26 mouse cellular contexts compared by ENCODE assay signal in genomic region chr9:37751467-37751866, GRCm38 (mm10). TPM values are rescaled to one million over a fixed set of nuclear protein-coding genes. Genes with fewer than 3 reads are reported as not detected.
DNase-seq lines count a peak whose midpoint lies in the region; ATAC-seq and TF ChIP-seq lines count a peak whose summit lies in the region.
"Had no signal": no experiment of that assay in that cellular context is flagged by ENCODE, and none has a peak within 500 bp of the region (broad histone marks: within the 10 kb centered on the region; RNA-seq: fewer than 3 reads in every experiment).

No protein-coding gene starts in this region.

- 0 out of 2 replicates have a peak, but pooled peaks cover 8% of the 10 kb centered on the region for H3K4me1 ChIP-seq in forebrain, embryonic 15.5 days
- H3K4me1 ChIP-seq in forebrain, embryonic 10.5 days = peaks cover 13% of the 10 kb centered on the region
- no peaks in the 10 kb centered on the region for H3K4me1 ChIP-seq in hindbrain, postnatal 0 days (ENCODE audit: insufficient read depth, low read length)
- H3K4me1 ChIP-seq in hindbrain, embryonic 10.5 days (replicated peaks) = peaks cover 11% of the 10 kb centered on the region
- H3K4me1 ChIP-seq in lung, postnatal 0 days (ENCODE audit: insufficient read depth, low read depth, low read length) = no peaks in the 10 kb centered on the region
- H3K4me1 ChIP-seq: heart, embryonic 15.5 days had no signal

- H3K9ac ChIP-seq in forebrain, embryonic 15.5 days (replicated peaks) = no peak overlapping the region
- H3K9ac ChIP-seq in hindbrain, postnatal 0 days (replicated peaks; ENCODE audit: low read length) = no peak overlapping the region
- H3K9ac ChIP-seq in lung, postnatal 0 days (replicated peaks; ENCODE audit: low read depth) = no peak overlapping the region
- H3K9ac ChIP-seq: embryonic facial prominence, embryonic 12.5 days; heart, embryonic 15.5 days had no signal

- no peak for DNase-seq in forebrain, embryonic 10.5 days (ENCODE audit: extremely low spot score, low spot score)
- peak; percentile 34 for DNase-seq in hindbrain, postnatal 0 days (ENCODE audit: low spot score)
- no peak for DNase-seq in hindbrain, embryonic 10.5 days (ENCODE audit: low spot score)
- DNase-seq in R1 (ENCODE audit: low read depth, low spot score) = peak; percentile 37
- DNase-seq in brain, adult 2 months (ENCODE audit: low read depth, low spot score) = peak; percentile 23
- no peak for DNase-seq in lung, postnatal 0 days (ENCODE audit: low spot score)
- DNase-seq in left cerebral cortex, postnatal 36 days (ENCODE audit: low spot score in 2 of 2) = no peak
- DNase-seq: cerebellum, adult 2 months; cerebellum, postnatal 10 days; gastrocnemius, postnatal 14 days; heart, adult 2 months; heart, postnatal 14 days; kidney, adult 8-10 months had no signal

- WGBS in forebrain, embryonic 15.5 days = 61% methylated on average over 2 of the region's 2 CpGs
- WGBS in forebrain, embryonic 10.5 days = 66% methylated on average over 2 of the region's 2 CpGs
- WGBS in hindbrain, postnatal 0 days = 51% methylated on average over 2 of the region's 2 CpGs
- WGBS in hindbrain, embryonic 10.5 days = 69% methylated on average over 2 of the region's 2 CpGs
- 57% methylated on average over 2 of the region's 2 CpGs for WGBS in lung, postnatal 0 days

- TF ChIP-seq EP300 in lung, postnatal 0 days (IDR thresholded peaks at IDR 0.05) = no peak

- no peaks in the 10 kb centered on the region for H3K27me3 ChIP-seq in forebrain, embryonic 15.5 days
- H3K27me3 ChIP-seq in forebrain, embryonic 10.5 days (ENCODE audit: poor library complexity, severe bottlenecking) = no peaks in the 10 kb centered on the region
- no peaks in the 10 kb centered on the region for H3K27me3 ChIP-seq in hindbrain, postnatal 0 days (ENCODE audit: insufficient read depth, low read length)
- no peaks in the 10 kb centered on the region for H3K27me3 ChIP-seq in hindbrain, embryonic 10.5 days (ENCODE audit: insufficient read depth, poor library complexity, severe bottlenecking)
- no peaks in the 10 kb centered on the region for H3K27me3 ChIP-seq in lung, postnatal 0 days (replicated peaks; ENCODE audit: insufficient read depth, low read length)
- H3K27me3 ChIP-seq: CH12.LX; embryonic facial prominence, embryonic 12.5 days; heart, embryonic 15.5 days; Patski had no signal

- intact Hi-C loops in left cerebral cortex, postnatal 36 days (cut with DNase I) = no loop called here

- H3K4me3 ChIP-seq in forebrain, embryonic 15.5 days = no peak overlapping the region
- no peak overlapping the region for H3K4me3 ChIP-seq in forebrain, embryonic 10.5 days
- H3K4me3 ChIP-seq in hindbrain, postnatal 0 days (ENCODE audit: low read length) = no peak overlapping the region
- H3K4me3 ChIP-seq in hindbrain, embryonic 10.5 days = no peak overlapping the region
- H3K4me3 ChIP-seq in lung, postnatal 0 days (ENCODE audit: low read depth, low read length) = no peak overlapping the region
- H3K4me3 ChIP-seq: embryonic facial prominence, embryonic 12.5 days; heart, adult 2 months; heart, embryonic 15.5 days had no signal

- H3K9me3 ChIP-seq in forebrain, embryonic 15.5 days = no peaks in the 10 kb centered on the region
- no peaks in the 10 kb centered on the region for H3K9me3 ChIP-seq in forebrain, embryonic 10.5 days
- no peaks in the 10 kb centered on the region for H3K9me3 ChIP-seq in hindbrain, postnatal 0 days (ENCODE audit: low read length)
- H3K9me3 ChIP-seq in hindbrain, embryonic 10.5 days = no peaks in the 10 kb centered on the region
- no peaks in the 10 kb centered on the region for H3K9me3 ChIP-seq in lung, postnatal 0 days (ENCODE audit: low read length)
- H3K9me3 ChIP-seq: embryonic facial prominence, embryonic 12.5 days; heart, embryonic 15.5 days had no signal

- no peak for TF ChIP-seq CTCF in hindbrain, postnatal 0 days (IDR thresholded peaks at IDR 0.05; ENCODE audit: low read depth)
- no peak for TF ChIP-seq CTCF in lung, postnatal 0 days (IDR thresholded peaks at IDR 0.05)

- peak; percentile 49 for ATAC-seq in forebrain, embryonic 15.5 days (replicated peaks)
- ATAC-seq in hindbrain, postnatal 0 days = no peak
- ATAC-seq in lung, postnatal 0 days = no peak
- ATAC-seq: intestine, postnatal 0 days; Patski had no signal

- H3K27ac ChIP-seq in forebrain, embryonic 15.5 days (replicated peaks) = no peak overlapping the region
- no peak overlapping the region for H3K27ac ChIP-seq in forebrain, embryonic 10.5 days
- H3K27ac ChIP-seq in hindbrain, postnatal 0 days = no peak overlapping the region
- H3K27ac ChIP-seq in hindbrain, embryonic 10.5 days = no peak overlapping the region
- no peak overlapping the region for H3K27ac ChIP-seq in lung, postnatal 0 days (ENCODE audit: low read length)
- H3K27ac ChIP-seq: embryonic facial prominence, embryonic 12.5 days; heart, adult 2 months; heart, embryonic 15.5 days had no signal

- H3K36me3 ChIP-seq in forebrain, embryonic 15.5 days = no peaks in the 10 kb centered on the region
- no peaks in the 10 kb centered on the region for H3K36me3 ChIP-seq in forebrain, embryonic 10.5 days (replicated peaks)
- no peaks in the 10 kb centered on the region for H3K36me3 ChIP-seq in hindbrain, postnatal 0 days (ENCODE audit: insufficient read depth, low read length)
- H3K36me3 ChIP-seq in hindbrain, embryonic 10.5 days = no peaks in the 10 kb centered on the region
- no peaks in the 10 kb centered on the region for H3K36me3 ChIP-seq in lung, postnatal 0 days (ENCODE audit: insufficient read depth, low read length)
- H3K36me3 ChIP-seq: embryonic facial prominence, embryonic 12.5 days; heart, embryonic 15.5 days had no signal

- H3K4me2 ChIP-seq in forebrain, embryonic 15.5 days (replicated peaks) = no peak overlapping the region
- H3K4me2 ChIP-seq in hindbrain, postnatal 0 days (ENCODE audit: low read depth, low read length) = no peak overlapping the region
- no peak overlapping the region for H3K4me2 ChIP-seq in lung, postnatal 0 days (replicated peaks; ENCODE audit: low read depth, low read length)
- H3K4me2 ChIP-seq: embryonic facial prominence, embryonic 12.5 days; heart, embryonic 15.5 days had no signal

RNA-seq across cellular contexts. Expression of gene Olfr874, which starts 6.6 kb away (rescaled TPM):
- not detected in 2 replicates for polyA plus RNA-seq in forebrain, embryonic 15.5 days (2015; fragmentation: Nextera tagmentation; extraction: Ambion mirVana)
- polyA plus RNA-seq in forebrain, embryonic 10.5 days (2016; fragmentation: Nextera tagmentation; extraction: Ambion mirVana) = not detected in 2 replicates
- 0.58 TPM in 1 of 2 replicates, not detected in the other for total RNA-seq in hindbrain, postnatal 0 days (2014; rRNA removed)
- polyA plus RNA-seq in hindbrain, postnatal 0 days (2015; fragmentation: Nextera tagmentation; extraction: Ambion mirVana) = not detected in 2 replicates
- not detected in 2 replicates for polyA plus RNA-seq in hindbrain, embryonic 10.5 days (2016; fragmentation: Nextera tagmentation; extraction: Ambion mirVana)
- polyA plus RNA-seq in lung, postnatal 0 days (2015; fragmentation: Nextera tagmentation; extraction: Ambion mirVana) = not detected in 2 replicates
- not detected for total RNA-seq in left cerebral cortex, postnatal 36 days (2021)
- total RNA-seq: adrenal gland, adult 8-10 months; adrenal gland, postnatal 4 days; CH12.LX; gastrocnemius, adult 18-20 months; gastrocnemius, postnatal 14 days; heart, adult 2 months; heart, postnatal 14 days; hematopoietic stem cell, adult 5-6 weeks had no signal
- polyA plus RNA-seq: cerebellum, adult 2 months; embryonic facial prominence, embryonic 12.5 days; forebrain, embryonic 16.5 days; gonadal fat pad, adult 2 months; heart, adult 2 months; heart, embryonic 11.5 days; heart, embryonic 15.5 days; intestine, postnatal 0 days; Patski had no signal

RNA-seq across cellular contexts. Expression of gene Olfr875, which starts 20.2 kb away (rescaled TPM):
- polyA plus RNA-seq in forebrain, embryonic 15.5 days (2015; fragmentation: Nextera tagmentation; extraction: Ambion mirVana) = not detected in 2 replicates
- not detected in 2 replicates for polyA plus RNA-seq in forebrain, embryonic 10.5 days (2016; fragmentation: Nextera tagmentation; extraction: Ambion mirVana)
- total RNA-seq in hindbrain, postnatal 0 days (2014; rRNA removed) = not detected in 2 replicates
- not detected in 2 replicates for polyA plus RNA-seq in hindbrain, postnatal 0 days (2015; fragmentation: Nextera tagmentation; extraction: Ambion mirVana)
- not detected in 2 replicates for polyA plus RNA-seq in hindbrain, embryonic 10.5 days (2016; fragmentation: Nextera tagmentation; extraction: Ambion mirVana)
- polyA plus RNA-seq in lung, postnatal 0 days (2015; fragmentation: Nextera tagmentation; extraction: Ambion mirVana) = not detected in 2 replicates
- not detected for total RNA-seq in left cerebral cortex, postnatal 36 days (2021)
- total RNA-seq: adrenal gland, adult 8-10 months; adrenal gland, postnatal 4 days; CH12.LX; gastrocnemius, adult 18-20 months; gastrocnemius, postnatal 14 days; heart, adult 2 months; heart, postnatal 14 days; hematopoietic stem cell, adult 5-6 weeks had no signal
- polyA plus RNA-seq: cerebellum, adult 2 months; embryonic facial prominence, embryonic 12.5 days; forebrain, embryonic 16.5 days; gonadal fat pad, adult 2 months; heart, adult 2 months; heart, embryonic 11.5 days; heart, embryonic 15.5 days; intestine, postnatal 0 days; Patski had no signal

RNA-seq across cellular contexts. Expression of gene Olfr160, which starts 35.4 kb away (rescaled TPM):
- polyA plus RNA-seq in forebrain, embryonic 15.5 days (2015; fragmentation: Nextera tagmentation; extraction: Ambion mirVana) = not detected in 2 replicates
- polyA plus RNA-seq in forebrain, embryonic 10.5 days (2016; fragmentation: Nextera tagmentation; extraction: Ambion mirVana) = not detected in 2 replicates
- not detected in 2 replicates for total RNA-seq in hindbrain, postnatal 0 days (2014; rRNA removed)
- polyA plus RNA-seq in hindbrain, postnatal 0 days (2015; fragmentation: Nextera tagmentation; extraction: Ambion mirVana) = not detected in 2 replicates
- polyA plus RNA-seq in hindbrain, embryonic 10.5 days (2016; fragmentation: Nextera tagmentation; extraction: Ambion mirVana) = not detected in 2 replicates
- polyA plus RNA-seq in lung, postnatal 0 days (2015; fragmentation: Nextera tagmentation; extraction: Ambion mirVana) = not detected in 2 replicates
- not detected for total RNA-seq in left cerebral cortex, postnatal 36 days (2021)
- total RNA-seq: adrenal gland, adult 8-10 months; adrenal gland, postnatal 4 days; CH12.LX; gastrocnemius, adult 18-20 months; gastrocnemius, postnatal 14 days; heart, adult 2 months; heart, postnatal 14 days; hematopoietic stem cell, adult 5-6 weeks had no signal
- polyA plus RNA-seq: cerebellum, adult 2 months; embryonic facial prominence, embryonic 12.5 days; forebrain, embryonic 16.5 days; gonadal fat pad, adult 2 months; heart, adult 2 months; heart, embryonic 11.5 days; heart, embryonic 15.5 days; intestine, postnatal 0 days; Patski had no signal

RNA-seq across cellular contexts. Expression of gene Olfr876, which starts 51.4 kb away (rescaled TPM):
- not detected in 2 replicates for polyA plus RNA-seq in forebrain, embryonic 15.5 days (2015; fragmentation: Nextera tagmentation; extraction: Ambion mirVana)
- not detected in 2 replicates for polyA plus RNA-seq in forebrain, embryonic 10.5 days (2016; fragmentation: Nextera tagmentation; extraction: Ambion mirVana)
- not detected in 2 replicates for total RNA-seq in hindbrain, postnatal 0 days (2014; rRNA removed)
- polyA plus RNA-seq in hindbrain, postnatal 0 days (2015; fragmentation: Nextera tagmentation; extraction: Ambion mirVana) = not detected in 2 replicates
- polyA plus RNA-seq in hindbrain, embryonic 10.5 days (2016; fragmentation: Nextera tagmentation; extraction: Ambion mirVana) = not detected in 2 replicates
- not detected in 2 replicates for polyA plus RNA-seq in lung, postnatal 0 days (2015; fragmentation: Nextera tagmentation; extraction: Ambion mirVana)
- total RNA-seq in left cerebral cortex, postnatal 36 days (2021) = not detected
- total RNA-seq: adrenal gland, adult 8-10 months; adrenal gland, postnatal 4 days; CH12.LX; gastrocnemius, adult 18-20 months; gastrocnemius, postnatal 14 days; heart, adult 2 months; heart, postnatal 14 days; hematopoietic stem cell, adult 5-6 weeks had no signal
- polyA plus RNA-seq: cerebellum, adult 2 months; embryonic facial prominence, embryonic 12.5 days; forebrain, embryonic 16.5 days; gonadal fat pad, adult 2 months; heart, adult 2 months; heart, embryonic 11.5 days; heart, embryonic 15.5 days; intestine, postnatal 0 days; Patski had no signal

Comparison
In these comparisons a context has a peak if more than half of its experiments do, and no peak if none do; other contexts are left out.
1. DNase-seq: peak in hindbrain, postnatal 0 days (single experiment), R1 (single experiment) and brain, adult 2 months (single experiment); none in forebrain, embryonic 10.5 days (single experiment), hindbrain, embryonic 10.5 days (single experiment), lung, postnatal 0 days (single experiment) and left cerebral cortex, postnatal 36 days (0 of 2).